Mouse (Mus musculus) kidney, adult 8-10 months (tissue): ENCODE results near the gene Rnf20.

Experiments
- DNase-seq, 2 experiments: peaks; one replicate each; pipeline ENCODE4 v3.0.0; 2022

The Rnf20 gene

DNA sequence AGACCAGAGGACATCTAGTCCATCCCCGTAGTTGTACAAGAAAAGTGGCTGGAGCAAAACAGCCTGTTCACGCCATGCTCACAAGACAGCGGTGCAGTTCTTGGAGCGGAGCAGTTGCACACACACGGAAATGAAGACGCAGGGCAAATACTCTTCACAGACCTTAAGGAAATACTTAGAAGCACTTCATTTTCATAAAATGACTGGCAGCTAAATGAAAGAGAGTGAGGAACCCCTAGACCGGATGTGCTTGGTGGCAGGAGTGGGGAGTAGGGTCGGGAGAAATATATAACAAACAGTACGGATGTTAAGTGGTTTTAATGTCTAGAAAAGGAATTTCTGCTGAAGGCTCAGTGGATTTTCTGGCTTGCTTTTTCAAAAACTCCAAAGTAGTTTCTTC lies 29.9 kb downstream of the Rnf20 start:
- no peak for DNase-seq

DNA sequence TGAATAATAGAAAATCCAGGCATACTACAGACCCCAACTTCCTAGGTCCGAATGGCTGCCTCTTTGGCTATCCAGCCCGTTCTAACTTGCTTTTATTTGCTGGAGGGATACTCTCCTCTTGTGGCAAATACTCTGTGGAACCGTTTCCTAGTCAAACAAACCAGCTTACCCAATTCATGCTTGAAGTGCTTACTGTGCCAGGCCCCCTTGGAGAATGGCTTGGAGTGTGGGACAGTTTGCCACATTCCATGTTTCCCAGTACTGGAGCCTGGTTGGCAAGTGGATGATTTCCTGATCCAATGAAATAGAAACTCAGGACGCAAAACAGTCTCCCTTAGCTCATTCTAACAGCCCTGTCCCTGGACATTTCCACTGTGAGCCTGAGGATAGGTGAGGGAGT lies 30.4 kb downstream of the Rnf20 start:
- no peak for DNase-seq

DNA sequence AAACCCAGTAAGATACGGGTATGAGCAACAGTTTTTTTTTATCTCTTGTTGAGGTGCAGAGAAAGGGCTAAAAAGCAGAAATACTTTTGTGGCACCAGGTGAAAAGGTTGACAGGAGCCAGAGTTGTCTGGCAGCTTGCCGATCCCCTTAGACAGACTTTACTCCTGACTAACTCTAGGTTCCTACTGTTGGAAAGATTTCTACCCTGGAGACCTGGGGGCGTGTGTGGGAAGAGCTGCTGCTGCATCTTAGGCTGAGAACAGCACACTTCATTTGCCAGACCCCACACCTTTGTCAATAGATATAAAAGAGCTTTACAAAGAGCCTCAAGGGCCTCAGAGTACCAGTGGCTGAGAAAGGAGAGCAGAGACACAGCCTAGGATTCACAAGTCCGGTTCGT lies 33.0 kb downstream of the Rnf20 start:
- DNase-seq: no peak

DNA sequence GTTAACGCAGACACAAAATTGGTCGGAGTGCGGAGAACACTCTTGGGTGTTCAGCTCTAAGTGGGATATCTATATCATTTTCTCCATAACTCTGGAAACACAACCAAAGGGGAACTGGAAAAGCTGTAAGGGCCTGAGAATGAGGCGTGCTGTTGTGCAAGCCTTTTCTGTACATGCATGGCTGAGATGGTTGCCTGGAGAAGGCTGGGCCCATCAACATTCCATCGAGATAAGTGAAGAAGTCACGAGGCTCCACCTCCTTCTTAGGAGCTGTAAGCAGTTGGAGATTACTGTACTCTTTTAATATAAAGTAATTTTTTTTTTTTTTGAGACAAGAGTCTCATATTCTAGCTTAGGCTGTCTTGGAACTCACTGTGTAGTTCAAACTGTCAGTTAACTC lies 44.3 kb downstream of the Rnf20 start:
- DNase-seq: no peak

DNA sequence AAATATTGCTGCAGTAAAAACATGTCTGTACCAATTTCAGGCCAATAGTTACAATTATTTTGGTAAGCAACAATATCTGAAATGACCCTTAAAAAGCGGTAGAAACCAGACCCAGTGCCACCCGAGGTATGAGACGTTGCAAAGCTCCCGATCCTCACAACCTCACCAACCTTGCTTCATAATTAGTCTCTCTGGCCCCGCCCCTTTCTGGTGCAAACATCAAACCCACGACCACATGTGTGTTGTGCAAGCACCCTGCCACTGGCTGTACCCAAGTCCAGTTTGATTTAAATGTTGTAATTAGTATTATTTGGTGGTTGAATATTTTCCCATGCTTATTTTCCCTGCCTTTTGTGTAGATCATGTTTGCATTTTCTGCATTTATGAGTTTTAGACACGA lies 45.0 kb downstream of the Rnf20 start:
- no peak for DNase-seq

DNA sequence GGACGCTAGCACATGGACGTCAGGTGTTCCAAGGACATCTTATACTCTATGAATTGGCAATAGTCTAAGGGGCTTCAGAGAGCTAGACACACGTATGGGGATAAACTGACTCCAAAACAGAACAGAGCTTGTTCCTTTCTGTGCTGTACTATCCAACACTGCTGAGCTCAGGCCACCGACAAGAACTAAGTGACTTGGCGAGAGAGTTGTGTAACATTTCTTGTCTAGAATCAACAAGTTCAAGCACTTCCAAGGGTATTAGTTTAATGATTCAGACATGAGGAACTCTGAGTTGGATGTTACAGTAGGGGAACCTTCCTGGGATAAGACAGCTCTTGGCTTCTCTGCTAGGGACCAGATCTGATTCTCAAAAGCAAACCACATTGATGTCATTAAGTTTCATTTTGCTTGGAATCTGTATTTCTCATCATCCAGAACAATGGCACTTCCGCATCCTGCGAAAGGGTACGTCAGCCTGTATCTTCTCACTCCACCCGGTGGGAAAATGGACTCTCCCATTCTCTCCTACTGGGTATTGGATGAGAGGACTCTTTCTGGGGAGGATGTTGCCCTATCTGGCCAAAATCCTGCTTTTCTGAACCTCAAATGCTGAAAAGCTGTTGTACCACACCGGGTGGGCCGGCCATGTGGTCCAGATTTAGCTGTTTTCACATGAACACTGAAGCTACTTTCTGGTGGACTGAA lies 48.5 kb downstream of the Rnf20 start:
- no peak for DNase-seq

DNA sequence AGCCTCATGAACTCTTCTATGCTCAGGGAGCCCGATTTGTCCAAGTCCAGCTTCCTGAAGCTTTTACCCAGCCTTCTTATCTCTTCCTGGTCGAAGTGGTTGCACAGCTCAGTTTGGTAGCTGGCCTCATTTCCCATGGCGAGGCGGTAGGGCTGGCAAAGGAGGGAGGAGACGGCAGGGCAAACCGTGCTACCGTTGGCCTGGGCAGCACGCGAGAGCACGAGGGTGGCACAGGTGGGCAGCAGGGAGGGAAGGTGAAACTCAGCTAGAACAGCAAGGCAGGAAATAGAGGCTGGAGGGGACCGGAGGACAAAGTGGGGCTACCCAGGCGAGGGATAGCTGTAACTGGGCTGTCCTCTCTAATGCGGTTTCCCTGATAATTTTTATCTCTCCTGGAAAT lies 50.0 kb downstream of the Rnf20 start, which contains the start of gene Ppp3r2:
Gene Ppp3r2, minus strand, starts transcription at position 213 of the 400 bp plus-strand sequence.
- no peak for DNase-seq

DNA sequence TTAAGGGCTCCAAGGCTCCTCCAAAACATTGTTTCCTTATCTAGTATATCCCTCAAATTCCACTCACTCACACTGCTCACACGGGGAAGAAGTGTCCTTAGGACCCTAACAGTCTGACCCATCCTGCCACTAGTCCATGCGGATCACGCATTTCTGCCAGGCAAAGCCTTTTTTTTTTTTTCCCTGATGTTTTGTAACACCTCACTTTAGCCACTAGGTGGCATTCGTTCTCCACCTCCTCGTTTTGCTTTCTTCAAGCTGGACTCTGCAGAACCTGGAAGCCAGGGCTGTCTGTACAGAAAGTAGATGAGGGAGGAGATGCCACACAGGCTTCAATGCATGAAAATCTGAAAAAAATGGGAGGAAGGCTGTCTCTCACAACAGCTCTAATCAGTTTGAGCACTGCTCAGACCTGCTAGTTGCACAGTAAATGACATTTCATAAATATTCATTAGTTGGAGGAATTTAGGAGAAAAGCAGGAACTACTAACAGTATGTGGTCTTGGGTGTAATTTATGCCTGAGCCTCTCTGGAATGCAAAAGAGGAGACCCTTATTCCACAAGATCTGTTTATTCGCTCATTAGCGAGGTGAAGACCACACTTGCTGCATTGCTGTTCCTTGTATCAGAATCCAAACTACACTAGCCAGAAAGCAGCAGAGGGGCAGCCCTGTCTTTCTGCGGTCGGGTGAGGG lies 56.9 kb downstream of the Rnf20 start:
- DNase-seq: peak; percentile 27 to 33

DNA sequence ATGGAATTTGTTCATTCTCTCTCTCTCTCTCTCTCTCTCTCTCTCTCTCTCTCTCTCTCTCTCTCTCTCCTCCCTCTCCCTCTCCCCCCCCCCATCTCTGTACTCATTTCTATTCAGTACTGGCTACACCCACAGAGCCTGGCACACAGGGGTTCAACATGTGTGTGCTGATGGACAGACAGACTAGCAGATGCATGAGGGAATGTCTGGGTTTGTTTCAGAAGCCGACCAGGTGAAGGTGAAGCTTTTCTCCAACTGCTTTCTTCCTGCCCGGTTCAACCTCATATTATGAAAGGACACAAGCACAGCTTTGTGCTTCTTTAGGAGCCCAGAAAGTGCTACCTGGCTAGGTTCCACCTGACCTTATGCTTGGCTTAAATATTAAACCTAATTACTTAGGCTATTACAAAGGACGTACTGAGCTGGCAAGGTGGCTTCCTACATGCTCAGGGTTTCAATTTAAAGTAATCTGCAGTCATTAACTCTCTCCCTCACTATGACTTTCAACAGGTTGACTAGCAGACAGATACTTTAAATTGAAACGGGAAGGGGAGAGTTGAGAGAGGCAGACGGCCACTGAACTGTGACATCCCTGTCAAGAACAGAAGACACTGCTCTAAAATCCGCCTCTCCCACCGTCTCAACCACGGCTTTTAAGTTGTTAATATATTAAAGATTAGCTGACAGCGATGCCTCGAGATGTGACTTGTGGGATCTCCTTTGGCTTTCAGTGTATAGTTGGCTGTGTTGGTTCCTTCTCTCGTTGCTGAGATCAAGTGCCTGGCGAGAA lies 59.8 kb downstream of the Rnf20 start:
- peak; percentile 61 to 72 for DNase-seq
